Mouse (Mus musculus): ENCODE measurements around the gene Hexdc.
A peak's percentile ranks its signal among the peaks of the same experiment; 100 is the strongest.

The Hexdc gene

GRCm38 (mm10) chr11:121228129-121229017, 24.1 kb downstream of the Hexdc start:
- DNase-seq (ENCODE audit: low spot score in 2 of 2), result no peak

- peak; percentile 62 to 64 for DNase-seq (ENCODE audit: low spot score in 2 of 2)
Measured at GRCm38 (mm10) chr11:121229018-121229439, 24.8 kb downstream of the Hexdc start, which contains the start of gene Cybc1. Gene Cybc1 (minus strand): TSS chr11:121229322.

GRCm38 (mm10) chr11:121231191-121231590, 27.0 kb downstream of the Hexdc start:
- no peak for DNase-seq (ENCODE audit: low spot score in 2 of 2)

- DNase-seq (ENCODE audit: low spot score in 2 of 2), result no peak
Measured at GRCm38 (mm10) chr11:121231628-121232291, 27.5 kb downstream of the Hexdc start.

GRCm38 (mm10) chr11:121232706-121233105, 28.5 kb downstream of the Hexdc start:
- no peak for DNase-seq (ENCODE audit: low spot score in 2 of 2)

- no peak for DNase-seq (ENCODE audit: low spot score in 2 of 2)
Measured at GRCm38 (mm10) chr11:121235475-121236238, 31.4 kb downstream of the Hexdc start.

- peak; percentile 98 to 99 for DNase-seq (ENCODE audit: low spot score in 2 of 2)
Measured at GRCm38 (mm10) chr11:121236564-121237344, 32.5 kb downstream of the Hexdc start, which contains the start of gene Narf. Gene Narf (plus strand): TSS chr11:121237253.

GRCm38 (mm10) chr11:121237345-121238128, 33.3 kb downstream of the Hexdc start:
- DNase-seq (ENCODE audit: low spot score in 2 of 2), result no peak

GRCm38 (mm10) chr11:121239669-121240068, 35.4 kb downstream of the Hexdc start:
- DNase-seq (ENCODE audit: low spot score in 2 of 2), result no peak

- DNase-seq (ENCODE audit: low spot score in 2 of 2), result no peak
Measured at GRCm38 (mm10) chr11:121250196-121250595, 46.0 kb downstream of the Hexdc start.

GRCm38 (mm10) chr11:121259160-121260100, 55.2 kb downstream of the Hexdc start, which contains the start of gene Foxk2:
Gene Foxk2 (plus strand): TSS chr11:121259990.
- DNase-seq (ENCODE audit: low spot score in 2 of 2), result peak; percentile 91 to 93

- DNase-seq (ENCODE audit: low spot score in 2 of 2), result peak in 1 of 2 experiments; percentile 28
Measured at GRCm38 (mm10) chr11:121260211-121260906, 56.1 kb downstream of the Hexdc start.

- no peak for DNase-seq (ENCODE audit: low spot score in 2 of 2)
Measured at GRCm38 (mm10) chr11:121261074-121261473, 56.8 kb downstream of the Hexdc start.

Measured in urinary bladder, postnatal 4 days (tissue).